Mouse (Mus musculus) kidney, postnatal 0 days (tissue): ENCODE results near the gene Nell1. TPM values are rescaled to one million over a fixed set of nuclear protein-coding genes. Genes with fewer than 3 reads are reported as not detected.

ENCODE experiments used
- ATAC-seq: fragments of 200-750 bp; cut with Nextera tagmentation; replicated peaks from 2 replicates; pipeline ENCODE4 v1.8.0; 2017; ENCODE audit warnings: low read depth, moderate number of reproducible peaks, moderate TSS enrichment, moderate library complexity; ENCODE audit not compliant: low FRiP score
- DNase-seq: peaks from one replicate; pipeline ENCODE4 v3.0.0-alpha.2; 2016; ENCODE audit warnings: low spot score
- H3K27ac ChIP-seq: fragments of 300-500 bp; sonication (generic); 2 replicates; pipeline ENCODE4 v1.5.1; 2014; ENCODE audit warnings: mild to moderate bottlenecking
- H3K27me3 ChIP-seq: fragments of 300-500 bp; sonication (generic); 2 replicates; pipeline ENCODE4 v1.6.1; 2014; ENCODE audit warnings: low read length, mixed read lengths; ENCODE audit not compliant: insufficient read depth
- H3K36me3 ChIP-seq: fragments of 300-500 bp; sonication (generic); 2 replicates; pipeline ENCODE4 v1.6.1; 2014; ENCODE audit warnings: low read length, mixed read lengths; ENCODE audit not compliant: insufficient read depth
- H3K4me1 ChIP-seq: fragments of 300-500 bp; sonication (generic); replicated peaks from 2 replicates; pipeline ENCODE4 v1.6.1; 2014; ENCODE audit warnings: antibody characterized with exemption, low read length, mixed read lengths; ENCODE audit not compliant: insufficient read depth
- H3K4me2 ChIP-seq: fragments of 300-500 bp; sonication (generic); 2 replicates; pipeline ENCODE4 v1.6.1; 2014; ENCODE audit warnings: mild to moderate bottlenecking, low read length, moderate library complexity, mixed read lengths
- H3K4me3 ChIP-seq: fragments of 300-500 bp; sonication (generic); replicated peaks from 2 replicates; pipeline ENCODE4 v1.5.1; 2014; ENCODE audit warnings: low read depth, low read length
- H3K9ac ChIP-seq: fragments of 300-500 bp; sonication (generic); 2 replicates; pipeline ENCODE4 v1.6.1; 2014; ENCODE audit warnings: low read depth, low read length
- H3K9me3 ChIP-seq: fragments of 300-500 bp; sonication (generic); replicated peaks from 2 replicates; pipeline ENCODE4 v1.6.1; 2016; ENCODE audit warnings: low read length, inconsistent platforms, mixed read lengths
- CTCF ChIP-seq: IDR thresholded peaks from 2 replicates; pipeline ENCODE4 v1.5.1; 2016; ENCODE audit warnings: antibody characterized with exemption, low read depth, mild to moderate bottlenecking, moderate library complexity
- WGBS: fragments of 180-500 bp; shearing (Covaris S2); extraction: QIAGEN DNeasy Blood & Tissue Kit; methylation state at CpG from one replicate; pipeline ENCODE4 v1.1.7; 2014; 5-methylcytosine and 5-hydroxymethylcytosine counted together
- polyA plus RNA-seq: library from polyadenylated mRNA; unstranded; fragments of >200 nt; fragmentation: Nextera tagmentation; extraction: Ambion mirVana; gene quantifications from 2 replicates; pipeline ENCODE4 v1.2.1, GENCODE M21; 2015

Gene Nell1
- polyA plus RNA-seq, 1 experiment from 2014 or later: 7.4 TPM

DNA sequence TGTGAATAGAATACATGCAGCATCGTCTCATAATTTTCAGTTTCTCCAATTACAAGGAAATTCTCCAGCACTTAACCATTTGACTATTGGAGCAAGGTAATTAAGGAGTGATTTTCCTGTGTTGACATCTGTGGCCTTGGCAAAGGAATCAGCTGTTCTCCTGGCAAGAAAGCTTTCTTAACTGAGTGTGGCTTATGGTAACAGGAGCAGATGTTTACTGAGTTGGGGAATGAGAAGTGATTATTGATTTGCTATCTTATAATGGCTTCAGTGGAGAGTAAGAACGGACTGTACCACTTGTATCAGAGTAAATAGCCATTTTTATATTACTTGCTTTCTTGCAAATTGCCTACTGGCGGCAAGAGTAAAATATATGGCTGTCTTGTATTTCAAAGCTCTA lies 913.0 kb downstream of the Nell1 start:
- H3K4me2 ChIP-seq: no peak overlapping the region
- no peaks in the 10 kb centered on the region for H3K36me3 ChIP-seq
- ATAC-seq (no peak), DNase-seq (no peak)
- no peak for TF ChIP-seq CTCF
- 51% methylated on average over 3 of the region's 3 CpGs for WGBS
- H3K9me3 ChIP-seq: no peaks in the 10 kb centered on the region
- H3K27ac ChIP-seq: no peak overlapping the region
- no peak overlapping the region for H3K9ac ChIP-seq
- no peak overlapping the region for H3K4me3 ChIP-seq
- H3K27me3 ChIP-seq: no peaks in the 10 kb centered on the region
- H3K4me1 ChIP-seq: no peaks in the 10 kb centered on the region

DNA sequence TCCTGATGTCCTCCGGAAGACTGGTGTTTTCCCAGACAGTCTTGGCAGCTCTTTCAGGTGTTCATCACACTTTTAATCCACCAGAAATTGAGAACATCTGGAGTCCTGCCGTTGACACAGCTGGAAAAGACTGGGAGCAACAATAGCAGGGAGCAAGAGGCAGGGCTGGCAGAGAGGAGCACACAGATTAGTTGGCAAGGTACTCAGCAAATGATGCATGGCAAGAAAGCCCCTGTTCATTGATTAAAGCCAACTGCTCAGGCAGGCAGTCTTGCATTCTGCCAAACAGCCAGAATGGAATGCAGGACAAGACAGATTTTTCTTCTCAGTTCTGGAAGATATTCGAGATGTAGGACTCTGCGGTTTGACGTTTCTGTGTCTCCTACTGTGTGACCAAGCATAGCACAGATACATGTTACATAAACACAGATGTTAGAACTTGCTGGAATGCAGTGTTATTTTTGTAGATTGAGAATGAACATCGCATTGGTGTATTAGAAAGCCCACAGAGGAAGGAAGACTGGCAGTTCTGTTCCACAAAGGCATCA lies 925.0 kb downstream of the Nell1 start:
- peak; percentile 8 for DNase-seq
- 31% methylated on average over 6 of the region's 6 CpGs for WGBS
- no peak for TF ChIP-seq CTCF

More for the DNA sequence above, 925.0 kb downstream of the Nell1 start:
- Histone ChIP-seq H3K27ac (no peak overlapping the region), H3K27me3 (no peaks in the 10 kb centered on the region), H3K36me3 (no peaks in the 10 kb centered on the region), H3K9ac (no peak overlapping the region), H3K9me3 (no peaks in the 10 kb centered on the region), H3K4me3 (no peak overlapping the region), H3K4me2 (no peak overlapping the region), H3K4me1 (no peaks in the 10 kb centered on the region)
- ATAC-seq: no peak

Other genes with a start within 250 kb of the Nell1 start
- gene Htatip2, start 215.7 kb upstream of the Nell1 start, polyA plus RNA-seq: 11.3 and 12.6 TPM in 2 replicates
- 50.7 and 52.3 TPM in 2 replicates for gene Prmt3, start 196.5 kb upstream of the Nell1 start, polyA plus RNA-seq
- not detected in 2 replicates for gene Slc6a5, start 64.7 kb upstream of the Nell1 start, polyA plus RNA-seq